Mouse (Mus musculus) intestine, postnatal 0 days (tissue): ENCODE results near the gene Prickle2. TPM values are rescaled to one million over a fixed set of nuclear protein-coding genes. Genes with fewer than 3 reads are reported as not detected.
A peak's percentile ranks its signal among the peaks of the same experiment; 100 is the strongest.

Experiments
- ATAC-seq: fragments of 200-750 bp; cut with Nextera tagmentation; 2 replicates; pipeline ENCODE4 v1.8.0; 2017; ENCODE audit warnings: mild to moderate bottlenecking, moderate TSS enrichment, moderate library complexity
- H3K27ac ChIP-seq: fragments of 300-500 bp; sonication (generic); 2 replicates; pipeline ENCODE4 v1.5.1; 2014; ENCODE audit warnings: mild to moderate bottlenecking, low read depth, low read length, moderate library complexity
- H3K27me3 ChIP-seq: fragments of 300-500 bp; sonication (generic); replicated peaks from 2 replicates; pipeline ENCODE4 v1.6.1; 2014; ENCODE audit warnings: low read length, mixed read lengths; ENCODE audit not compliant: control insufficient read depth, insufficient read depth
- H3K36me3 ChIP-seq: fragments of 300-500 bp; sonication (generic); 2 replicates; pipeline ENCODE4 v1.6.1; 2014; ENCODE audit warnings: mild to moderate bottlenecking, moderate library complexity; ENCODE audit not compliant: control insufficient read depth, insufficient read depth
- H3K4me1 ChIP-seq: fragments of 300-500 bp; sonication (generic); replicated peaks from 2 replicates; pipeline ENCODE4 v1.6.1; 2014; ENCODE audit warnings: antibody characterized with exemption, low read length, mixed read lengths; ENCODE audit not compliant: control insufficient read depth, insufficient read depth
- H3K4me2 ChIP-seq: fragments of 300-500 bp; sonication (generic); replicated peaks from 2 replicates; pipeline ENCODE4 v1.6.1; 2014; ENCODE audit warnings: low read depth, mild to moderate bottlenecking, moderate library complexity
- H3K4me3 ChIP-seq: fragments of 300-500 bp; sonication (generic); 2 replicates; pipeline ENCODE4 v1.5.1; 2014; ENCODE audit warnings: low read depth, low read length
- H3K9ac ChIP-seq: fragments of 300-500 bp; sonication (generic); 2 replicates; pipeline ENCODE4 v1.6.1; 2014; ENCODE audit warnings: mild to moderate bottlenecking, low read depth, low read length
- H3K9me3 ChIP-seq: fragments of 300-500 bp; sonication (generic); 2 replicates; pipeline ENCODE4 v1.6.1; 2016; ENCODE audit warnings: mixed run types; ENCODE audit not compliant: control insufficient read depth
- CTCF ChIP-seq: sonication (generic); IDR thresholded peaks from 2 replicates; pipeline ENCODE4 v1.5.1; 2016; ENCODE audit warnings: low read depth, mild to moderate bottlenecking, control low read depth, antibody characterized with exemption, moderate library complexity
- WGBS: fragments of 180-500 bp; shearing (Covaris S2); extraction: QIAGEN DNeasy Blood & Tissue Kit; methylation state at CpG from one replicate; pipeline ENCODE4 v1.1.7; 2014; 5-methylcytosine and 5-hydroxymethylcytosine counted together
- polyA plus RNA-seq: library from polyadenylated mRNA; unstranded; fragments of >200 nt; fragmentation: Nextera tagmentation; extraction: Ambion mirVana; gene quantifications from 2 replicates; pipeline ENCODE4 v1.2.1, GENCODE M21; 2015

Prickle2 gene
- polyA plus RNA-seq, 1 experiment from 2014 or later: 1.7 TPM

DNA sequence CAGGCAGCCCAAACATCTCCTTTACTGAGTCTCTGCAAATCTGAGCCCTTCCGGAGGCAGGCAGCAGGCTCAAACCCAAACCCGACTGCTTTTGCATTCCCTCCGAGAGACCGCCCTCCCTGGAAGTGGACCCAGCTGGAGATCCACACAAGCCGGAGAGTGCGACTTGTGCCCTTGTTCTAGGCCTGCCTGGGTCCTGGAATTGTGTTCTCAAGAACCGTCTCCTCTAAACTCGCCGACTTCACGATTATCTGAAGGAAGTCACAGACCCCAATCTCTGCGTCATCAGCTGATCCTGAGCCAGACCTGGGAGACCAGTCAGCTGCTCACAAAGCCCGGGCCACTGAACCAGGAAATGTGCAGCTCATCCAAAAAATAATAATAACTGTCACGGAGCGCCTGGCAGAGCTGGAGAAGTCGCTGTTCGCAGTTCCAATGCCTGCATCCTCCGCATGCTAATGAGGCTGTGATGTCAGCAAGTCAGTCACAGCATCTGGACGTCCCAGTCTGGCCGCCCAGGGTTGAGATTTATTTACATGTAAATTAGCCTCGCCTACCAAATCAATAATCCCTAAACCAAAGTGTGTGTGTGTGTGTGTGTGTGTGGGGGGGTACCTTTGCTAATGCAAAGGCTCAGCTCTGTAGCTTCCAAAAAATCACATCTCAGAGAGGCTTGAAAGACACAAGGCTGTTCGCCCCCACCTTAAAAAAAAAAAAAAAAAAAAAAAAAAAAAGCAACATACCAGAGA is 224.8 kb downstream of the Prickle2 start:
- H3K4me2 ChIP-seq: peak overlapping the region; percentile 58
- H3K9me3 ChIP-seq: no peaks in the 10 kb centered on the region
- peak overlapping the region; percentile 17; the same call in 1 of the 2 replicates for H3K9ac ChIP-seq
- WGBS: 2% methylated on average over 21 of the region's 21 CpGs
- H3K4me3 ChIP-seq: peak overlapping the region; percentile 42
- peak overlapping the region; percentile 64 for H3K27ac ChIP-seq
- H3K27me3 ChIP-seq: no peaks in the 10 kb centered on the region
- ATAC-seq: no peak
- no peaks in the 10 kb centered on the region for H3K4me1 ChIP-seq
- TF ChIP-seq CTCF: no peak
- H3K36me3 ChIP-seq: no peaks in the 10 kb centered on the region

DNA sequence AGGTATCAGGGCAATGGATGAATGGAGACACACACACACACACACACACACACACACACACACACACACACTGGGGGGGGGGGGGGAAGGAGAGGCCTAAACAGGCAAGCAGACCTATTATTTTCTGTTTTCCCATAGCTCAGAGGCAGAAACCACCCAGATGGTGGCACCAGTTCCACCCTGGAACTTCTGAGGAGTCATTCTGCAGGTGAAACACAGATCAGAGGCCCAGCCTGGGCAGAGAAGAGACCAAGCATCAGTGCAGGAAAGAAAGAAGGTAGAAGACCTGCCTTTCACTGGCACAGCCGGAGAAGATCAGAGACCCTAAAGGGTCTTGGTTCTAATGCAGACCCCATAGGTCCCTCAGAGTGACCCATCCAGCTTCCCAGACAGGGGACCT is 227.3 kb downstream of the Prickle2 start:
- TF ChIP-seq CTCF: no peak
- ATAC-seq: no peak
- no peak overlapping the region for H3K9ac ChIP-seq
- H3K9me3 ChIP-seq: no peaks in the 10 kb centered on the region
- peak overlapping the region; percentile 9; the same call in 1 of the 2 replicates for H3K4me2 ChIP-seq
- no peaks in the 10 kb centered on the region for H3K36me3 ChIP-seq
- 100% methylated on average over 1 of the region's 1 CpGs for WGBS
- no peak overlapping the region for H3K27ac ChIP-seq
- no peaks in the 10 kb centered on the region for H3K4me1 ChIP-seq
- no peak overlapping the region for H3K4me3 ChIP-seq
- H3K27me3 ChIP-seq: no peaks in the 10 kb centered on the region

DNA sequence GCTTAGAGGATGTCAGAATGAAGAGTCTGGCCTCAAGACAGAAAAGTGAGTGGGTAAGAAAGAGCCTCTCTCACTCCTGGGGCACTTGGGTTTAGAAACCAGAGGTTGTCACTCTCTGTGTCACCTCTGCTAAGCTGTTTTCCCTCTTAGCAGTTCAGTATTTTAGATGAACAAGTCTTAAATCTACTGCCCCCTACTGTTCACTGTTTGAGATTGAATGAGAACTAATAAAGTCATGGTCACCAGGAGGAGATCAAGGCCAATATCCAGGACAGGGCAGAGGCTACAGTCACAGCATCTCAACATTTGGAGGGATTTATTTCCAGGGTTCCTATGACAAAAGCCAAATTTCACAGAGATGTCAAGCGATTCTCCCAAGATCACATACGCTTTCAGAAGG is 228.3 kb downstream of the Prickle2 start:
- H3K4me3 ChIP-seq: no peak overlapping the region
- H3K4me1 ChIP-seq: no peaks in the 10 kb centered on the region
- no peak overlapping the region for H3K4me2 ChIP-seq
- no peaks in the 10 kb centered on the region for H3K36me3 ChIP-seq
- TF ChIP-seq CTCF: peak; percentile 56
- H3K9me3 ChIP-seq: no peaks in the 10 kb centered on the region
- no peaks in the 10 kb centered on the region for H3K27me3 ChIP-seq
- no peak overlapping the region for H3K9ac ChIP-seq
- 89% methylated on average over 2 of the region's 2 CpGs for WGBS
- no peak overlapping the region for H3K27ac ChIP-seq
- no peak for ATAC-seq

DNA sequence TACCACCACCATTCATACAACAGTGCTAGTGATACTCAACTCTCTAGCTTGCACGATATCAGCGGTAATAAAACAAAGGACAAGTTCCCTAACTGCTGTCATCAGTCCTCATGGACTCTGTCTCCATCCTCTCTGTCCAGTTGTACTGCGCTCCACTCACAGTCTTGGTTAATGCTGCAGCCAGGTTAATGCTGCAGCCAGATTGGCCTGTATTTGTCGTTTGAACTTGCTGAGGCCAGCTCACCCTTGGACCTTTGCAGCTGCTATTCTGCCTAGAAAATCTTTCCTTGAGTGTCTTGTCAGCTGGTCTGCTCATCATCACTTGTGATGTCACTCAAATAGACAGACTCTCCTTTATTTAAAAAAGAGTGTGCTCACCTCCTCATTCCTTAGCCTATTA is 236.5 kb downstream of the Prickle2 start:
- H3K36me3 ChIP-seq: no peaks in the 10 kb centered on the region
- H3K4me2 ChIP-seq: no peak overlapping the region
- WGBS: 71% methylated on average over 4 of the region's 4 CpGs
- no peak overlapping the region for H3K4me3 ChIP-seq
- H3K27me3 ChIP-seq: no peaks in the 10 kb centered on the region
- H3K4me1 ChIP-seq: no peaks in the 10 kb centered on the region
- no peak overlapping the region for H3K9ac ChIP-seq
- ATAC-seq: no peak
- H3K27ac ChIP-seq: no peak overlapping the region; the same call in 1 of the 2 replicates
- no peak for TF ChIP-seq CTCF
- no peaks in the 10 kb centered on the region for H3K9me3 ChIP-seq

DNA sequence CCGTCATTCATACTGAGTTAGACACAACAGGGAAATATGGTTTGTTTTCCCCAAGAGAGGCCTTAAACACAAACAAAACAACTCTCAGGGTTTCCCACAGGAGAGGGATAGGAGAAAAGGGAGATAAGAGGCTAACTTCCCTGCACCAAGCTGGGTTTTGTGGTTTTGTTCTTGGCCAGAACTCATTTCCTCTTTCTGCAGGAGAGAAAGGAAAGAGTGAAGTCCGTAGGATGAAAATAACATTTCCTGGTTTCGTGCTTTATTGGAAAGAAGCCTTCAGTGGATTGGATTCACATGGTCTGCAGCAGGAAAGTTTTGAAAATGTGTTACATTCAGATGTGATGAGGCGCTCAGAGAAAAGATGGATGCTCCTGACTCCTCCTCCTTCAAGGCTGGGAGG is 237.1 kb downstream of the Prickle2 start:
- Histone ChIP-seq H3K4me3 (no peak overlapping the region), H3K27me3 (no peaks in the 10 kb centered on the region), H3K9me3 (no peaks in the 10 kb centered on the region), H3K27ac (peak overlapping the region; percentile 28; the same call in 1 of the 2 replicates), H3K4me1 (no peaks in the 10 kb centered on the region), H3K4me2 (no peak overlapping the region; the same call in 1 of the 2 replicates), H3K36me3 (no peaks in the 10 kb centered on the region), H3K9ac (no peak overlapping the region)
- ATAC-seq: no peak
- 65% methylated on average over 4 of the region's 4 CpGs for WGBS
- no peak for TF ChIP-seq CTCF

DNA sequence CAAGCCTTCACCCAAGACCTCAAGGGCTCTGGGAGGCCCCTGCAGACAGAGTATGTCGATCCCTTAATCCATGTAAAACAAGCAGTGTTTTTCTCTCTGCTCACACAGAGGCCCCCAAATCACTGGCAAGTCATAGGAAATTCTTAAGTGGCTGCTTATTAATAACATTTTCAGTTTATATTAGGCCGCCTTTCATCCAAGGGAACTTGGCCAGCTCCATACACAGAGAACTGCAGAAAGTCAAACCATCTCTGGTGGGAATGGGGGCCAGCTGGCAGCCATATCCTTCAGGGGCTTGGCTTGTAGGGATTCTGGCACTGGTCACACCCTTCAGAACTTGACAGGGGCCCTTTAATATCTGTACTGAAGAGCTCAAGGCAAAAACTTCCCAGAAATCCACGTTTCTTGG is 237.6 kb downstream of the Prickle2 start:
- Histone ChIP-seq H3K9me3 (no peaks in the 10 kb centered on the region), H3K27ac (peak overlapping the region; percentile 28; the same call in 1 of the 2 replicates), H3K9ac (no peak overlapping the region), H3K4me3 (no peak overlapping the region), H3K4me1 (no peaks in the 10 kb centered on the region), H3K36me3 (no peaks in the 10 kb centered on the region), H3K27me3 (no peaks in the 10 kb centered on the region), H3K4me2 (no peak overlapping the region; the same call in 1 of the 2 replicates)
- ATAC-seq: no peak
- 44% methylated on average over 3 of the region's 3 CpGs for WGBS
- TF ChIP-seq CTCF: no peak
